Mouse (Mus musculus): Measurements from ENCODE around the gene Tnfsf12. TPM values are rescaled to one million over a fixed set of nuclear protein-coding genes. Genes with fewer than 3 reads are reported as not detected.
"Not testable (repeated sequence)": the region's sequence is repeated elsewhere in the genome, so short reads cannot be mapped to it uniquely, and the experiment has no call there.

Gene Tnfsf12
- total and polyA plus RNA-seq, 2 experiments from 2014 or later: 4.5 to 6.2 TPM

DNA sequence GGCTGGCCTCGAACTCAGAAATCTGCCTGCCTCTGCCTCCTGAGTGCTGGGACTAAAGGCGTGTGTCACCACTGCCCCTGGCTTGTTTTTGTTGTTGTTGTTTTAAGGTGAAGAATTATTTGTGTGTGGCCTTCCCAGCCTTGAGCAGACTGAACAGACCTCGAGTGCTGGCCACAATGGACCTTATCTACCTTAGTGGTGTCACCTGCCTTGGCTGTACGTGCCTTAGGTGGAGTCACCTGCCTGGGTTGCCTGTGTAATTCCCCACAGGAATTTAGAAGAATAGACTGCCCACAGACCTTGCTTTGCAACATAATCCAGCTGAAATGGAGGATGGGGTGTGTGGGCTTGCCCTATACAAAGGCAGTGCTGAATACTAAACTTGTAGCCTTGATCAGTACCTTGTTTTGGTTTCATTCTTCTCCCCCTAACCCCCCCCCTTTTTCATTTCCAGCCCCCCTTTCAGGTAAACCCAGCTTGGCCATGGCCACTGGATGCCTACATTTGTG is 12.3 kb upstream of the Tnfsf12 start:
- TF ChIP-seq CTCF (IDR thresholded peaks at IDR 0.05): no peak
- Histone ChIP-seq H3K4me2 (ENCODE audit: low read depth, low read length, poor library complexity, severe bottlenecking) (no peak overlapping the region), H3K4me1 (ENCODE audit: insufficient read depth, low read length) (0 out of 2 replicates have a peak, but pooled peaks cover 2% of the 10 kb centered on the region), H3K9ac (replicated peaks; ENCODE audit: low read length, poor library complexity, severe bottlenecking) (no peak overlapping the region), H3K9me3 (ENCODE audit: low read length) (no peaks in the 10 kb centered on the region), H3K4me3 (ENCODE audit: low read depth, low read length) (no peak overlapping the region), H3K27me3 (ENCODE audit: insufficient read depth, low read length) (no peaks in the 10 kb centered on the region), H3K27ac (ENCODE audit: low read depth, low read length) (no peak overlapping the region), H3K36me3 (ENCODE audit: insufficient read depth, low read length) (no peaks in the 10 kb centered on the region)
- WGBS: 83% methylated on average over 4 of the region's 4 CpGs
- no peak for ATAC-seq (ENCODE audit: low FRiP score)
- DNase-seq (ENCODE audit: low spot score): no peak

DNA sequence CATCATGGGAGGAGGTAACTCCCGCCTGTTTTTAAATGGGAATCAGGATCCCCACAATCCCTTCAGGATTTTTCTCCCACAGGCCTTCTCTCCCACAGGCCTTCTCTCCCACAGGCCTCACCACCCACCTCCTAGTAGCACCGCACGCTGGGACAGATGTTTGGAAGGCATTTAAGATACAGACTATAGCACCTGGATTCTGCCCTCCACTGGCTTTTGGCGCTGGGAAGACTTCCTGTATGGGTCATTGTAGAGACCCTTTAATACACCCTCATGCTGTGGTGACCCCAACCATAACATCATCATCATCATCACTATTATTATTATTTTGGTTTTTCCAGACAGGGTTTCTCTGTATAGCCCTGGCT is 11.8 kb upstream of the Tnfsf12 start:
- 95% methylated on average over 4 of the region's 4 CpGs for WGBS
- Histone ChIP-seq H3K9me3 (ENCODE audit: low read length) (no peaks in the 10 kb centered on the region), H3K4me1 (ENCODE audit: insufficient read depth, low read length) (0 out of 2 replicates have a peak, but pooled peaks cover 2% of the 10 kb centered on the region), H3K27me3 (ENCODE audit: insufficient read depth, low read length) (no peaks in the 10 kb centered on the region), H3K4me3 (ENCODE audit: low read depth, low read length) (no peak overlapping the region), H3K9ac (replicated peaks; ENCODE audit: low read length, poor library complexity, severe bottlenecking) (no peak overlapping the region), H3K4me2 (ENCODE audit: low read depth, low read length, poor library complexity, severe bottlenecking) (no peak overlapping the region), H3K36me3 (ENCODE audit: insufficient read depth, low read length) (no peaks in the 10 kb centered on the region), H3K27ac (ENCODE audit: low read depth, low read length) (no peak overlapping the region)
- ATAC-seq (ENCODE audit: low FRiP score) (no peak), DNase-seq (ENCODE audit: low spot score) (no peak)
- no peak for TF ChIP-seq CTCF (IDR thresholded peaks at IDR 0.05)

DNA sequence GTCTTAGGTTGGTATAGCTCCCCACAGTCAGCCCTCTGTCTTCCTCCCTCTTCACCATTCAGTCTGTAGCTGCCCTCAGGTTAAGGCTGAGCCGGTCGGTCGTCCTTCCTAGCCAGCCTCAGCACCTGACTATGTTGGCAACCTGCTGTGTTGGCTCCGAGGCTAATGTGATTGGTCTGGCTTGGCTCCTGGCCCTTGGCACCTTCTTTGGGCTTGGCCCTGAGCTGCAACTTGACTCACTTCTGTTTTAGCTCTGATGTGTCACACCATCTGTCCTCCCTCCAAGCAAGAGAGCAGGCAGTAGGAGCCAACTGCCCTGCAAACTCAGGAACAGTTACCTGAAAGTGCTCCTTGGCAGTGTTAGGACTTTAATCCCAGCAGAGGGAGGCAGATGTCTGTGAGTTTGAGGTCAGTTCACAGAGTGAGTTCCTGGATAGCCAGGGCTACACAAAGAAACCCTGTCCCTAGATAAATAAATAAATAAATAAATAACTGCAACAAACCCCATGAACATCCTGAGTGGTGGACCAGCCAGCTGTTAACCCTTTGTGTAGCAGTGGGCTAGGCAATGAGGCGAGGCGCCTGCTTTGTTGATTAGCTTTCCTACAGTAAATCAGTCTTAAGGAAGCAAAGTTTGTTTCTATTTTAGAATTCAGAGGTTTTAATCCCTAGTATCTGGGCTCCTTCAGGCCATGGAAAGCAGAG is 11.3 kb upstream of the Tnfsf12 start:
- WGBS: 50% methylated on average over 6 of the region's 6 CpGs
- Histone ChIP-seq H3K27ac (ENCODE audit: low read depth, low read length) (no peak overlapping the region), H3K4me2 (ENCODE audit: low read depth, low read length, poor library complexity, severe bottlenecking) (no peak overlapping the region), H3K27me3 (ENCODE audit: insufficient read depth, low read length) (no peaks in the 10 kb centered on the region), H3K9me3 (ENCODE audit: low read length) (no peaks in the 10 kb centered on the region), H3K4me3 (ENCODE audit: low read depth, low read length) (no peak overlapping the region), H3K36me3 (ENCODE audit: insufficient read depth, low read length) (no peaks in the 10 kb centered on the region), H3K4me1 (ENCODE audit: insufficient read depth, low read length) (0 out of 2 replicates have a peak, but pooled peaks cover 2% of the 10 kb centered on the region), H3K9ac (replicated peaks; ENCODE audit: low read length, poor library complexity, severe bottlenecking) (no peak overlapping the region)
- peak; percentile 77 for DNase-seq (ENCODE audit: low spot score)
- TF ChIP-seq CTCF (IDR thresholded peaks at IDR 0.05): no peak
- ATAC-seq (ENCODE audit: low FRiP score): no peak

DNA sequence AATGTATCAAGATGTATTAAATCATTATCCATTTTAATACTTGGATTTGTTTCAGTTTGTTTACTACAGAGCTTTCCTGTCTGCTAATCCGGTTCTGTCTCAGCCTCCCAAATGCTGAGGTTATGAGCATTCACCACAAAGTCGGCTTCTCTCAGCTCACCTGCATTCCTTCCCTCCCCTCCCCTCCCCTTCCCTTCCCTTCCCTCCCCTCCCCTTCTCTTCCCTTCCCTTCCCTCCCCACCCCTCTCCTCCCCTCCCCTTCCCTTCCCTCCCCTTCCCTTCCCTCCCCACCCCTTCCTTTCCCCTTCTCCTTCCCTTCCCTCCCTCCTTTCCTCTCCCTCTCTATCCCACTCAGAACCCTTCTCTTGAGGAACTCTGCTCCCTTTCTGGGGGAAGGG is 9.0 kb upstream of the Tnfsf12 start:
- TF ChIP-seq CTCF (IDR thresholded peaks at IDR 0.05): no peak
- no peak overlapping the region for H3K27ac ChIP-seq (ENCODE audit: low read depth, low read length)
- H3K27me3 ChIP-seq (ENCODE audit: insufficient read depth, low read length): no peaks in the 10 kb centered on the region
- H3K4me2 ChIP-seq (ENCODE audit: low read depth, low read length, poor library complexity, severe bottlenecking): no peak overlapping the region
- WGBS: 46% methylated on average over 2 of the region's 2 CpGs
- no peak overlapping the region for H3K9ac ChIP-seq (replicated peaks; ENCODE audit: low read length, poor library complexity, severe bottlenecking)
- H3K4me1 ChIP-seq (ENCODE audit: insufficient read depth, low read length): no peaks in the 10 kb centered on the region
- H3K4me3 ChIP-seq (ENCODE audit: low read depth, low read length): no peak overlapping the region
- no peak for DNase-seq (ENCODE audit: low spot score)
- H3K9me3 ChIP-seq (ENCODE audit: low read length): no peaks in the 10 kb centered on the region
- no peaks in the 10 kb centered on the region for H3K36me3 ChIP-seq (ENCODE audit: insufficient read depth, low read length)
- ATAC-seq (ENCODE audit: low FRiP score): no peak

DNA sequence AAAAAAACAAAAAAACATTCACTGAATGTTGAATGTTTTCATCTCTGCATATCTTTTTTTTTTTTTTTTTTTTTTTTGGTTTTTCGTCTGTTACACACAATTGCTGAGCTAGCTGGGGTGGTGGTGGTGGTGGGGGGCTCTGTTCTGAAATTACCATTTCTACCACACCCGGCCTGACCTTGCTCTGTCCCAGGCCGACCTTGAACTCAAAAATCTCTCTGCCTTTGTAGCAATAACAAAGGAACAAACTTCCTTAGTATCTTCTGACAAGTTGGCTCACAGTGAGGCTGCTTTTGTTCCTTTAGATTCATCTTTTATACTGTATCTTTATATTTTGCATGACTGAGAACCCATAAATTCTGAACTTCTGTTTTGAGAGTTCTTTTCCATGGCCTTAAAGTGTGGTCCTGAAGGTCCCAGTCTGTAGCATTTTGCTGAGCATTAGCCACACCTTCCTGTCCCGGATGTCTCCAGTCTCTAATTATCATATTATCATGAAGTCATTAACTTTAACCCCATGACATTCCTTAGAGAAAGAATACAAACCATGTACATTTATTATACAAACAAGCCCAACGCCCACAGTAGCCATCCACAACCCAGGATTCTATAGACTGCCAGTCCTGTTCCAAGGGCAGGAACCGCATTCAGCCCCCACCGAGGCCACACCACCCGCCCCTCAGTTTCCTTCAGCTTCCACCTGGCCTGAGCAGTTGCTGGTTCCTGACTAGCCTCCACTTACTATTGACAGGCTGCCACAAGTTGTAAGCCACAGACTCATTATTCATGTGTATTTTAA is 8.4 kb upstream of the Tnfsf12 start:
- WGBS: 72% methylated on average over 8 of the region's 8 CpGs
- ATAC-seq (ENCODE audit: low FRiP score): no peak
- no peak overlapping the region for H3K4me3 ChIP-seq (ENCODE audit: low read depth, low read length)

DNA sequence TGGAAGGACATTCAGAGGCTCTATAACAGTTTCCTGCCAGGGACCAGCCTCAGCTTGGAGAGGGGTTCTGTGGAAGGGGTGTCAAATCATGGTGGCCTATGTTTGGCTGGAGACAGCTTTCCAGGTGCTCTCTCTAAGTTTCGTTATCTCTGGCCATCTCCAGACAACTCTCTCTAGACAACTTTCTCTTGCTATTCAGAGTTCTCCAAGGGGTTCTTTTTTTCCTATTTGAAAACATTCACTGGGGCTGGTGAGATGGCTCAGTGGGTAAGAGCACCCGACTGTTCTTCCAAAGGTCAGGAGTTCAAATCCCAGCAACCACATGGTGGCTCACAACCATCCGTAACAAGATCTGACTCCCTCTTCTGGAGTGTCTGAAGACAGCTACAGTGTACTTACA is 7.7 kb upstream of the Tnfsf12 start:
- DNase-seq (ENCODE audit: low spot score); H3K27me3 ChIP-seq (ENCODE audit: insufficient read depth, low read length); H3K9me3 ChIP-seq (ENCODE audit: low read length); H3K4me1 ChIP-seq (ENCODE audit: insufficient read depth, low read length); H3K4me3 ChIP-seq (ENCODE audit: low read depth, low read length); H3K4me2 ChIP-seq (ENCODE audit: low read depth, low read length, poor library complexity, severe bottlenecking); H3K27ac ChIP-seq (ENCODE audit: low read depth, low read length); H3K9ac ChIP-seq (replicated peaks; ENCODE audit: low read length, poor library complexity, severe bottlenecking); ATAC-seq (ENCODE audit: low FRiP score); H3K36me3 ChIP-seq (ENCODE audit: insufficient read depth, low read length): not testable (repeated sequence)
- 71% methylated on average over 2 of the region's 3 CpGs for WGBS

More for the DNA sequence above, 8.4 kb upstream of the Tnfsf12 start:
- Histone ChIP-seq H3K4me2 (ENCODE audit: low read depth, low read length, poor library complexity, severe bottlenecking) (no peak overlapping the region), H3K36me3 (ENCODE audit: insufficient read depth, low read length) (no peaks in the 10 kb centered on the region), H3K9ac (replicated peaks; ENCODE audit: low read length, poor library complexity, severe bottlenecking) (no peak overlapping the region), H3K4me1 (ENCODE audit: insufficient read depth, low read length) (no peaks in the 10 kb centered on the region), H3K9me3 (ENCODE audit: low read length) (no peaks in the 10 kb centered on the region), H3K27me3 (ENCODE audit: insufficient read depth, low read length) (no peaks in the 10 kb centered on the region), H3K27ac (ENCODE audit: low read depth, low read length) (no peak overlapping the region)
- TF ChIP-seq CTCF (IDR thresholded peaks at IDR 0.05): no peak
- no peak for DNase-seq (ENCODE audit: low spot score)

DNA sequence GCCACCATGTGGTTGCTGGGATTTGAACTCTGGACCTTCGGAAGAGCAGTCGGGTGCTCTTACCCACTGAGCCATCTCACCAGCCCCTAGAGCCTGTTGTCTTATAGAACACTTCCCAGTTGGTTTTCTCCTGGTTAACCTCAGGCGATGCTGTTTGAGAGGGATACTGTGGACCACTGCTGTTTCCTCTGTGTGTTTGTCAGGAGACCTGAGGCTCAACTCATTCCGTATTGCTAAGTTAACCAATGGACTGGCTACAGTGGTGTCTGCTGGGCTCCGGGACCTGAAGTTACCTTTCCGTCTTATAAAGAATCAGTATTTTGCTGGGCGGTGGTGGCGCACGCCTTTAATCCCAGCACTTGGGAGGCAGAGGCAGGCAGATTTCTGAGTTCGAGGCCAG is 7.2 kb upstream of the Tnfsf12 start:
- ATAC-seq (ENCODE audit: low FRiP score); H3K27ac ChIP-seq (ENCODE audit: low read depth, low read length); H3K9ac ChIP-seq (replicated peaks; ENCODE audit: low read length, poor library complexity, severe bottlenecking); DNase-seq (ENCODE audit: low spot score); H3K4me3 ChIP-seq (ENCODE audit: low read depth, low read length); H3K4me1 ChIP-seq (ENCODE audit: insufficient read depth, low read length); H3K4me2 ChIP-seq (ENCODE audit: low read depth, low read length, poor library complexity, severe bottlenecking); H3K9me3 ChIP-seq (ENCODE audit: low read length); H3K27me3 ChIP-seq (ENCODE audit: insufficient read depth, low read length); H3K36me3 ChIP-seq (ENCODE audit: insufficient read depth, low read length): not testable (repeated sequence)
- WGBS: 93% methylated on average over 10 of the region's 10 CpGs

Data from midbrain, postnatal 0 days (tissue).